Mouse (Mus musculus) midbrain, embryonic 14.5 days (tissue): ENCODE measurements around the gene Map7. TPM values are rescaled to one million over a fixed set of nuclear protein-coding genes. Genes with fewer than 3 reads are reported as not detected.

Experiments used
- ATAC-seq: fragments of 200-750 bp; cut with Nextera tagmentation; 2 replicates; pipeline ENCODE4 v1.8.0; 2017; ENCODE audit warnings: moderate number of reproducible peaks, moderate library complexity; ENCODE audit not compliant: low FRiP score, low TSS enrichment
- DNase-seq: peaks from one replicate; pipeline ENCODE4 v3.0.0-alpha.2; 2015
- H3K27ac ChIP-seq: fragments of 300-500 bp; sonication (generic); replicated peaks from 2 replicates; pipeline ENCODE4 v1.5.1; 2014; ENCODE audit warnings: mild to moderate bottlenecking, low read depth, low read length, moderate library complexity
- H3K27me3 ChIP-seq: fragments of 300-500 bp; sonication (generic); 2 replicates; pipeline ENCODE4 v1.6.1; 2014; ENCODE audit warnings: low read length, control low read depth, mixed read lengths; ENCODE audit not compliant: control insufficient read depth, insufficient read depth
- H3K36me3 ChIP-seq: fragments of 300-500 bp; sonication (generic); 2 replicates; pipeline ENCODE4 v1.6.1; 2014; ENCODE audit warnings: low read length, control low read depth; ENCODE audit not compliant: control insufficient read depth, insufficient read depth
- H3K4me1 ChIP-seq: fragments of 300-500 bp; sonication (generic); 2 replicates; pipeline ENCODE4 v1.6.1; 2014; ENCODE audit warnings: mild to moderate bottlenecking, antibody characterized with exemption, low read length, control low read depth; ENCODE audit not compliant: control insufficient read depth, insufficient read depth
- H3K4me2 ChIP-seq: fragments of 300-500 bp; sonication (generic); 2 replicates; pipeline ENCODE4 v1.6.1; 2014; ENCODE audit warnings: mild to moderate bottlenecking, low read length, moderate library complexity
- H3K4me3 ChIP-seq: fragments of 300-500 bp; sonication (generic); replicated peaks from 2 replicates; pipeline ENCODE4 v1.5.1; 2014; ENCODE audit warnings: low read depth, low read length
- H3K9ac ChIP-seq: fragments of 300-500 bp; sonication (generic); replicated peaks from 2 replicates; pipeline ENCODE4 v1.6.1; 2014; ENCODE audit warnings: mild to moderate bottlenecking, low read length, moderate library complexity
- H3K9me3 ChIP-seq: fragments of 300-500 bp; sonication (generic); 2 replicates; pipeline ENCODE4 v1.6.1; 2016; ENCODE audit warnings: low read length, control low read depth, mixed read lengths; ENCODE audit not compliant: control insufficient read depth
- WGBS: fragments of 180-500 bp; shearing (Covaris S2); extraction: QIAGEN DNeasy Blood & Tissue Kit; methylation state at CpG from one replicate; pipeline ENCODE4 v1.1.7; 2014; 5-methylcytosine and 5-hydroxymethylcytosine counted together
- polyA plus RNA-seq: library from polyadenylated mRNA; unstranded; fragments of >200 nt; fragmentation: Nextera tagmentation; extraction: Ambion mirVana; gene quantifications from 2 replicates; pipeline ENCODE4 v1.2.1, GENCODE M21; 2014

Map7 gene
- polyA plus RNA-seq, 1 experiment from 2014 or later = 5.3 TPM

GRCm38 (mm10) chr10:20121981-20122380 is 26.3 kb upstream of the Map7 start:
- ATAC-seq (no peak), DNase-seq (no peak)
- no peaks in the 10 kb centered on the region for H3K27me3 ChIP-seq
- no peak overlapping the region for H3K4me2 ChIP-seq
- no peak overlapping the region for H3K4me3 ChIP-seq
- H3K4me1 ChIP-seq = no peaks in the 10 kb centered on the region
- no peak overlapping the region for H3K9ac ChIP-seq
- H3K27ac ChIP-seq = no peak overlapping the region
- WGBS = 88% methylated on average over 4 of the region's 4 CpGs
- no peaks in the 10 kb centered on the region for H3K9me3 ChIP-seq
- no peaks in the 10 kb centered on the region for H3K36me3 ChIP-seq

- Histone ChIP-seq H3K4me3 (no peak overlapping the region), H3K27me3 (no peaks in the 10 kb centered on the region), H3K4me2 (no peak overlapping the region), H3K4me1 (no peaks in the 10 kb centered on the region), H3K9ac (no peak overlapping the region), H3K36me3 (no peaks in the 10 kb centered on the region), H3K9me3 (no peaks in the 10 kb centered on the region), H3K27ac (no peak overlapping the region)
- ATAC-seq (no peak), DNase-seq (peak; percentile 35)
- 53% methylated on average over 9 of the region's 9 CpGs for WGBS
These were observed 24.9 kb upstream of the Map7 start for GRCm38 (mm10) chr10:20123401-20123800.

GRCm38 (mm10) chr10:20124576-20124975 is 23.7 kb upstream of the Map7 start:
- Histone ChIP-seq H3K9me3 (no peaks in the 10 kb centered on the region), H3K27ac (no peak overlapping the region), H3K4me3 (no peak overlapping the region), H3K36me3 (no peaks in the 10 kb centered on the region), H3K4me2 (no peak overlapping the region), H3K4me1 (no peaks in the 10 kb centered on the region), H3K9ac (no peak overlapping the region), H3K27me3 (no peaks in the 10 kb centered on the region)
- ATAC-seq = no peak
- 86% methylated on average over 12 of the region's 12 CpGs for WGBS
- DNase-seq = no peak

- WGBS = 50% methylated on average over 4 of the region's 4 CpGs
- Histone ChIP-seq H3K4me3 (no peak overlapping the region), H3K27me3 (no peaks in the 10 kb centered on the region), H3K9me3 (no peaks in the 10 kb centered on the region), H3K27ac (no peak overlapping the region), H3K4me1 (no peaks in the 10 kb centered on the region), H3K4me2 (no peak overlapping the region), H3K9ac (no peak overlapping the region), H3K36me3 (no peaks in the 10 kb centered on the region)
- ATAC-seq (peak; percentile 67; the same call in 1 of the 2 replicates), DNase-seq (peak; percentile 87)
These were observed 23.0 kb upstream of the Map7 start for GRCm38 (mm10) chr10:20125226-20125625.

- H3K36me3 ChIP-seq = no peaks in the 10 kb centered on the region
- no peaks in the 10 kb centered on the region for H3K27me3 ChIP-seq
- no peak overlapping the region for H3K4me2 ChIP-seq
- no peak overlapping the region for H3K9ac ChIP-seq
- 92% methylated on average over 12 of the region's 12 CpGs for WGBS
- no peak for ATAC-seq
- H3K4me3 ChIP-seq = no peak overlapping the region
- no peaks in the 10 kb centered on the region for H3K9me3 ChIP-seq
- H3K27ac ChIP-seq = no peak overlapping the region
- DNase-seq = no peak
- no peaks in the 10 kb centered on the region for H3K4me1 ChIP-seq
These were observed 15.2 kb upstream of the Map7 start for GRCm38 (mm10) chr10:20132933-20133652.

- ATAC-seq (no peak), DNase-seq (no peak)
- H3K36me3 ChIP-seq = no peaks in the 10 kb centered on the region
- no peaks in the 10 kb centered on the region for H3K4me1 ChIP-seq
- H3K9ac ChIP-seq = no peak overlapping the region
- no peak overlapping the region for H3K4me2 ChIP-seq
- no peak overlapping the region for H3K27ac ChIP-seq
- no peaks in the 10 kb centered on the region for H3K27me3 ChIP-seq
- H3K4me3 ChIP-seq = no peak overlapping the region
- 83% methylated on average over 15 of the region's 15 CpGs for WGBS
- no peaks in the 10 kb centered on the region for H3K9me3 ChIP-seq
These were observed 12.8 kb upstream of the Map7 start for GRCm38 (mm10) chr10:20135350-20136058.

GRCm38 (mm10) chr10:20136505-20136904 is 11.8 kb upstream of the Map7 start:
- no peaks in the 10 kb centered on the region for H3K27me3 ChIP-seq
- no peaks in the 10 kb centered on the region for H3K36me3 ChIP-seq
- H3K4me3 ChIP-seq = no peak overlapping the region
- ATAC-seq = no peak
- H3K9me3 ChIP-seq = no peaks in the 10 kb centered on the region
- DNase-seq = no peak
- H3K4me2 ChIP-seq = no peak overlapping the region
- WGBS = 100% methylated on average over 1 of the region's 1 CpGs
- H3K27ac ChIP-seq = no peak overlapping the region
- H3K4me1 ChIP-seq = no peaks in the 10 kb centered on the region
- no peak overlapping the region for H3K9ac ChIP-seq

- no peaks in the 10 kb centered on the region for H3K9me3 ChIP-seq
These were observed 6.9 kb upstream of the Map7 start for GRCm38 (mm10) chr10:20141376-20141775.

GRCm38 (mm10) chr10:20148773-20149120 is 476 bp downstream of the Map7 start:
- peak overlapping the region; percentile 53; the same call in 1 of the 2 replicates for H3K9ac ChIP-seq
- H3K4me2 ChIP-seq = peak overlapping the region; percentile 92
- no peaks in the 10 kb centered on the region for H3K36me3 ChIP-seq
- no peak overlapping the region for H3K27ac ChIP-seq
- H3K27me3 ChIP-seq = peaks cover 43% of the 10 kb centered on the region
- peaks cover 4% of the 10 kb centered on the region; the same call in 1 of the 2 replicates for H3K4me1 ChIP-seq
- no peaks in the 10 kb centered on the region for H3K9me3 ChIP-seq
- peak overlapping the region; percentile 61 for H3K4me3 ChIP-seq
- under 1% methylated on average over 57 of the region's 58 CpGs for WGBS
- peak; percentile 62 for DNase-seq
- ATAC-seq = peak; percentile 82

More at GRCm38 (mm10) chr10:20141376-20141775, 6.9 kb upstream of the Map7 start:
- Histone ChIP-seq H3K4me3 (no peak overlapping the region), H3K27me3 (no peaks in the 10 kb centered on the region), H3K4me2 (0 out of 2 replicates have a peak overlapping the region, but pooled peaks have one; percentile 3), H3K36me3 (no peaks in the 10 kb centered on the region), H3K27ac (no peak overlapping the region), H3K4me1 (no peaks in the 10 kb centered on the region), H3K9ac (no peak overlapping the region)
- DNase-seq = no peak
- ATAC-seq = no peak
- WGBS = 51% methylated on average over 17 of the region's 17 CpGs
